Mouse (Mus musculus): Measurements from ENCODE around the gene Eftud2. TPM values are rescaled to one million over a fixed set of nuclear protein-coding genes. Genes with fewer than 3 reads are reported as not detected.

The Eftud2 gene
- 100 to 1,000 TPM; 131 to 153 TPM for polyA plus RNA-seq (2017; shearing (Covaris generic))

GRCm38 (mm10) chr11:102880585-102881313 lies at the start of gene Eftud2, which contains the start of gene Ccdc103:
TSS of gene Eftud2 (minus strand) at chr11:102880985.
TSS of gene Ccdc103 (plus strand) at chr11:102881204.

GRCm38 (mm10) chr11:102924557-102925350 lies 44.0 kb upstream of the Eftud2 start, which contains the start of gene Kif18b:
TSS of gene Kif18b (minus strand) at chr11:102925124.

GRCm38 (mm10) chr11:102900763-102901162 lies 20.0 kb upstream of the Eftud2 start, which contains the start of gene Gfap:
TSS of gene Gfap (minus strand) at chr11:102900912.

GRCm38 (mm10) chr11:102884616-102885219 lies 3.9 kb upstream of the Eftud2 start, which contains the start of gene Fam187a:
TSS of gene Fam187a (plus strand) at chr11:102885169.

GRCm38 (mm10) chr11:102835549-102835948 lies 45.2 kb downstream of the Eftud2 start, which contains the start of gene Higd1b:
TSS of gene Higd1b (plus strand) at chr11:102835849.

GRCm38 (mm10) chr11:102819021-102819782 lies 61.6 kb downstream of the Eftud2 start, which contains the start of gene Gjc1:
TSS of gene Gjc1 (minus strand) at chr11:102819700.

Other genes with a start within 250 kb of the Eftud2 start
- under 1 TPM in 1 of 2 experiments, not detected in 1; 0.04 TPM for gene Meioc, start 217.3 kb downstream of the Eftud2 start, polyA plus RNA-seq (2017; shearing (Covaris generic))
- 10 to 100 TPM; 27.5 to 30.7 TPM for gene Ccdc43, start 183.2 kb downstream of the Eftud2 start, polyA plus RNA-seq (2017; shearing (Covaris generic))
- not detected for gene Adam11, start 119.5 kb downstream of the Eftud2 start, polyA plus RNA-seq (2017; shearing (Covaris generic))
- under 1 TPM in 1 of 2 experiments, not detected in 1; 0.26 TPM for gene Gjc1, start 61.3 kb downstream of the Eftud2 start, polyA plus RNA-seq (2017; shearing (Covaris generic))
- gene Higd1b, start 45.1 kb downstream of the Eftud2 start, polyA plus RNA-seq (2017; shearing (Covaris generic)): not detected
- gene Ccdc103, start 219 bp upstream of the Eftud2 start, polyA plus RNA-seq (2017; shearing (Covaris generic)): not detected
- not detected for gene Fam187a, start 4.2 kb upstream of the Eftud2 start, polyA plus RNA-seq (2017; shearing (Covaris generic))
- gene Gfap, start 19.9 kb upstream of the Eftud2 start, polyA plus RNA-seq (2017; shearing (Covaris generic)): not detected
- 1 to 10 TPM; 3.9 to 8.1 TPM for gene Kif18b, start 44.1 kb upstream of the Eftud2 start, polyA plus RNA-seq (2017; shearing (Covaris generic))
- gene C1ql1, start 65.7 kb upstream of the Eftud2 start, polyA plus RNA-seq (2017; shearing (Covaris generic)): not detected
- gene Nmt1, start 147.2 kb upstream of the Eftud2 start, polyA plus RNA-seq (2017; shearing (Covaris generic)): 10 to 100 TPM; 64.6 to 71.5 TPM
- 10 to 100 TPM; 25.1 to 25.4 TPM for gene Dcakd, start 147.3 kb upstream of the Eftud2 start, polyA plus RNA-seq (2017; shearing (Covaris generic))
- gene Plcd3, start 220.7 kb upstream of the Eftud2 start, polyA plus RNA-seq (2017; shearing (Covaris generic)): under 1 TPM in 1 of 2 experiments, not detected in 1; 0.45 TPM
- 10 to 100 TPM; 41.4 to 49.3 TPM for gene Acbd4, start 220.7 kb upstream of the Eftud2 start, polyA plus RNA-seq (2017; shearing (Covaris generic))
- gene Hexim1, start 235.2 kb upstream of the Eftud2 start, polyA plus RNA-seq (2017; shearing (Covaris generic)): 1 to 10 TPM; 5.2 to 5.4 TPM